Mouse (Mus musculus): Measurements from ENCODE around the gene Ninj2. TPM values are rescaled to one million over a fixed set of nuclear protein-coding genes. Genes with fewer than 3 reads are reported as not detected.

Ninj2 gene
- not detected in 2 replicates for polyA plus RNA-seq (2016; fragmentation: Nextera tagmentation; extraction: Ambion mirVana)

GRCm38 (mm10) chr6:120093100-120093499 lies at the start of gene Ninj2:
Gene Ninj2, plus strand, starts transcription at chr6:120093350.
- H3K27me3 ChIP-seq (ENCODE audit: low read depth, poor library complexity, severe bottlenecking), result no peaks in the 10 kb centered on the region
- H3K4me1 ChIP-seq, result peaks cover 4% of the 10 kb centered on the region; the same call in 1 of the 2 replicates
- 78% methylated on average over 11 of the region's 11 CpGs for WGBS
- H3K27ac ChIP-seq (replicated peaks), result no peak within 1 kb of the TSS
- H3K9me3 ChIP-seq (replicated peaks), result no peaks in the 10 kb centered on the region
- H3K4me3 ChIP-seq, result no peak within 1 kb of the TSS
- H3K36me3 ChIP-seq, result no peaks in the 10 kb centered on the region
- DNase-seq (ENCODE audit: low spot score), result no peak

GRCm38 (mm10) chr6:120045406-120045805 lies 47.7 kb upstream of the Ninj2 start:
- no peak for DNase-seq (ENCODE audit: low spot score)
- WGBS, result 79% methylated on average over 4 of the region's 4 CpGs
- H3K9me3 ChIP-seq (replicated peaks), result no peaks in the 10 kb centered on the region
- H3K4me3 ChIP-seq, result no peak overlapping the region
- no peaks in the 10 kb centered on the region for H3K27me3 ChIP-seq (ENCODE audit: low read depth, poor library complexity, severe bottlenecking)
- no peaks in the 10 kb centered on the region for H3K36me3 ChIP-seq
- no peaks in the 10 kb centered on the region for H3K4me1 ChIP-seq
- H3K27ac ChIP-seq (replicated peaks), result no peak overlapping the region

GRCm38 (mm10) chr6:120047705-120048292 lies 45.4 kb upstream of the Ninj2 start:
- 85% methylated on average over 7 of the region's 7 CpGs for WGBS

GRCm38 (mm10) chr6:120054412-120054811 lies 38.7 kb upstream of the Ninj2 start:
- 83% methylated on average over 6 of the region's 6 CpGs for WGBS
- Histone ChIP-seq H3K4me1 (no peaks in the 10 kb centered on the region), H3K36me3 (no peaks in the 10 kb centered on the region), H3K27me3 (ENCODE audit: low read depth, poor library complexity, severe bottlenecking) (no peaks in the 10 kb centered on the region), H3K27ac (replicated peaks) (no peak overlapping the region), H3K4me3 (no peak overlapping the region), H3K9me3 (replicated peaks) (no peaks in the 10 kb centered on the region)
- DNase-seq (ENCODE audit: low spot score), result no peak

More at GRCm38 (mm10) chr6:120047705-120048292, 45.4 kb upstream of the Ninj2 start:
- Histone ChIP-seq H3K4me1 (no peaks in the 10 kb centered on the region), H3K27me3 (ENCODE audit: low read depth, poor library complexity, severe bottlenecking) (no peaks in the 10 kb centered on the region), H3K4me3 (no peak overlapping the region), H3K36me3 (no peaks in the 10 kb centered on the region), H3K9me3 (replicated peaks) (no peaks in the 10 kb centered on the region), H3K27ac (replicated peaks) (no peak overlapping the region)
- no peak for DNase-seq (ENCODE audit: low spot score)

GRCm38 (mm10) chr6:120055666-120056540 lies 37.2 kb upstream of the Ninj2 start:
- 79% methylated on average over 2 of the region's 2 CpGs for WGBS
- H3K9me3 ChIP-seq (replicated peaks), result no peaks in the 10 kb centered on the region
- no peak for DNase-seq (ENCODE audit: low spot score)

GRCm38 (mm10) chr6:120062934-120063333 lies 30.2 kb upstream of the Ninj2 start:
- Histone ChIP-seq H3K27me3 (ENCODE audit: low read depth, poor library complexity, severe bottlenecking) (no peaks in the 10 kb centered on the region), H3K36me3 (no peaks in the 10 kb centered on the region), H3K9me3 (replicated peaks) (no peaks in the 10 kb centered on the region), H3K4me3 (no peak overlapping the region), H3K27ac (replicated peaks) (no peak overlapping the region), H3K4me1 (no peaks in the 10 kb centered on the region)
- DNase-seq (ENCODE audit: low spot score), result no peak
- 92% methylated on average over 5 of the region's 5 CpGs for WGBS

More at GRCm38 (mm10) chr6:120055666-120056540, 37.2 kb upstream of the Ninj2 start:
- no peaks in the 10 kb centered on the region for H3K36me3 ChIP-seq
- no peak overlapping the region for H3K4me3 ChIP-seq
- H3K4me1 ChIP-seq, result no peaks in the 10 kb centered on the region
- H3K27me3 ChIP-seq (ENCODE audit: low read depth, poor library complexity, severe bottlenecking), result no peaks in the 10 kb centered on the region
- no peak overlapping the region for H3K27ac ChIP-seq (replicated peaks)

GRCm38 (mm10) chr6:120064627-120065026 lies 28.5 kb upstream of the Ninj2 start:
- DNase-seq (ENCODE audit: low spot score), result no peak
- WGBS, result 40% methylated on average over 2 of the region's 2 CpGs
- Histone ChIP-seq H3K27me3 (ENCODE audit: low read depth, poor library complexity, severe bottlenecking) (no peaks in the 10 kb centered on the region), H3K36me3 (no peaks in the 10 kb centered on the region), H3K27ac (replicated peaks) (no peak overlapping the region), H3K4me3 (no peak overlapping the region), H3K4me1 (no peaks in the 10 kb centered on the region), H3K9me3 (replicated peaks) (no peaks in the 10 kb centered on the region)

GRCm38 (mm10) chr6:120065552-120066177 lies 27.5 kb upstream of the Ninj2 start:
- H3K4me1 ChIP-seq, result no peaks in the 10 kb centered on the region
- H3K27ac ChIP-seq (replicated peaks), result no peak overlapping the region
- WGBS, result 72% methylated on average over 6 of the region's 6 CpGs
- H3K4me3 ChIP-seq, result no peak overlapping the region
- H3K27me3 ChIP-seq (ENCODE audit: low read depth, poor library complexity, severe bottlenecking), result no peaks in the 10 kb centered on the region
- DNase-seq (ENCODE audit: low spot score), result no peak
- no peaks in the 10 kb centered on the region for H3K9me3 ChIP-seq (replicated peaks)
- no peaks in the 10 kb centered on the region for H3K36me3 ChIP-seq

- 84% methylated on average over 3 of the region's 3 CpGs for WGBS
- no peaks in the 10 kb centered on the region for H3K9me3 ChIP-seq (replicated peaks)
Observed at GRCm38 (mm10) chr6:120069546-120069945, 23.6 kb upstream of the Ninj2 start.

GRCm38 (mm10) chr6:120072630-120073029 lies 20.5 kb upstream of the Ninj2 start:
- Histone ChIP-seq H3K27me3 (ENCODE audit: low read depth, poor library complexity, severe bottlenecking) (no peaks in the 10 kb centered on the region), H3K4me3 (no peak overlapping the region), H3K36me3 (no peaks in the 10 kb centered on the region), H3K9me3 (replicated peaks) (no peaks in the 10 kb centered on the region), H3K27ac (replicated peaks) (no peak overlapping the region), H3K4me1 (no peaks in the 10 kb centered on the region)
- WGBS, result 82% methylated on average over 2 of the region's 2 CpGs
- DNase-seq (ENCODE audit: low spot score), result no peak

More at GRCm38 (mm10) chr6:120069546-120069945, 23.6 kb upstream of the Ninj2 start:
- Histone ChIP-seq H3K4me3 (no peak overlapping the region), H3K36me3 (no peaks in the 10 kb centered on the region), H3K27ac (replicated peaks) (no peak overlapping the region), H3K27me3 (ENCODE audit: low read depth, poor library complexity, severe bottlenecking) (no peaks in the 10 kb centered on the region), H3K4me1 (no peaks in the 10 kb centered on the region)
- DNase-seq (ENCODE audit: low spot score), result no peak

- Histone ChIP-seq H3K27ac (replicated peaks) (no peak overlapping the region), H3K4me1 (no peaks in the 10 kb centered on the region), H3K36me3 (no peaks in the 10 kb centered on the region), H3K4me3 (no peak overlapping the region), H3K27me3 (ENCODE audit: low read depth, poor library complexity, severe bottlenecking) (no peaks in the 10 kb centered on the region), H3K9me3 (replicated peaks) (no peaks in the 10 kb centered on the region)
- DNase-seq (ENCODE audit: low spot score), result no peak
- 88% methylated on average over 6 of the region's 6 CpGs for WGBS
Observed at GRCm38 (mm10) chr6:120076619-120077450, 16.3 kb upstream of the Ninj2 start.

GRCm38 (mm10) chr6:120079547-120079946 lies 13.6 kb upstream of the Ninj2 start:
- no peak overlapping the region for H3K4me3 ChIP-seq
- no peak for DNase-seq (ENCODE audit: low spot score)
- 91% methylated on average over 10 of the region's 10 CpGs for WGBS
- H3K27ac ChIP-seq (replicated peaks), result no peak overlapping the region
- no peaks in the 10 kb centered on the region for H3K27me3 ChIP-seq (ENCODE audit: low read depth, poor library complexity, severe bottlenecking)
- H3K4me1 ChIP-seq, result no peaks in the 10 kb centered on the region
- H3K36me3 ChIP-seq, result no peaks in the 10 kb centered on the region
- H3K9me3 ChIP-seq (replicated peaks), result no peaks in the 10 kb centered on the region

Measured in midbrain, embryonic 10.5 days (tissue).